Mouse (Mus musculus) embryonic facial prominence, embryonic 14.5 days (tissue): Measurements from ENCODE around the gene Cntrob. TPM values are rescaled to one million over a fixed set of nuclear protein-coding genes. Genes with fewer than 3 reads are reported as not detected.
"Not testable (repeated sequence)": the region's sequence is repeated elsewhere in the genome, so short reads cannot be mapped to it uniquely, and the experiment has no call there.

Experiments used
- ATAC-seq: fragments of 200-750 bp; cut with Nextera tagmentation; 2 replicates; pipeline ENCODE4 v1.8.0; 2017; ENCODE audit warnings: low read depth, moderate number of reproducible peaks, moderate TSS enrichment
- DNase-seq: peaks from one replicate; pipeline ENCODE4 v3.0.0-alpha.2; 2015; ENCODE audit warnings: low spot score
- H3K27ac ChIP-seq: fragments of 300-500 bp; sonication (generic); replicated peaks from 2 replicates; pipeline ENCODE4 v1.5.1; 2014; ENCODE audit warnings: low read depth, mild to moderate bottlenecking, low read length, moderate library complexity
- H3K27me3 ChIP-seq: fragments of 300-500 bp; sonication (generic); replicated peaks from 2 replicates; pipeline ENCODE4 v1.6.1; 2014; ENCODE audit warnings: low read length; ENCODE audit not compliant: control insufficient read depth, insufficient read depth
- H3K36me3 ChIP-seq: fragments of 300-500 bp; sonication (generic); 2 replicates; pipeline ENCODE4 v1.6.1; 2014; ENCODE audit warnings: low read length, mixed read lengths; ENCODE audit not compliant: control insufficient read depth, insufficient read depth
- H3K4me1 ChIP-seq: fragments of 300-500 bp; sonication (generic); 2 replicates; pipeline ENCODE4 v1.6.1; 2014; ENCODE audit warnings: antibody characterized with exemption, low read length; ENCODE audit not compliant: control insufficient read depth, insufficient read depth
- H3K4me2 ChIP-seq: fragments of 300-500 bp; sonication (generic); 2 replicates; pipeline ENCODE4 v1.6.1; 2014; ENCODE audit warnings: low read depth, mild to moderate bottlenecking, low read length, moderate library complexity, mixed read lengths
- H3K4me3 ChIP-seq: fragments of 300-500 bp; sonication (generic); 2 replicates; pipeline ENCODE4 v1.5.1; 2014; ENCODE audit warnings: low read depth, mild to moderate bottlenecking, low read length
- H3K9ac ChIP-seq: fragments of 300-500 bp; sonication (generic); 2 replicates; pipeline ENCODE4 v1.6.1; 2014; ENCODE audit warnings: low read depth, mild to moderate bottlenecking, low read length, moderate library complexity, mixed read lengths
- H3K9me3 ChIP-seq: fragments of 300-500 bp; sonication (generic); 2 replicates; pipeline ENCODE4 v1.6.1; 2016; ENCODE audit warnings: low read length; ENCODE audit not compliant: control insufficient read depth
- whole genome bisulfite sequencing: fragments of 180-500 bp; shearing (Covaris S2); extraction: QIAGEN DNeasy Blood & Tissue Kit; methylation state at CpG from one replicate; pipeline ENCODE4 v1.1.7; 2014; 5-methylcytosine and 5-hydroxymethylcytosine counted together
- polyA plus RNA-seq: library from polyadenylated mRNA; unstranded; fragments of >200 nt; fragmentation: Nextera tagmentation; extraction: Ambion mirVana; gene quantifications from 2 replicates; pipeline ENCODE4 v1.2.1, GENCODE M21; 2014

Gene Cntrob
- polyA plus RNA-seq, 1 experiment from 2014 or later = 12.4 TPM

DNA sequence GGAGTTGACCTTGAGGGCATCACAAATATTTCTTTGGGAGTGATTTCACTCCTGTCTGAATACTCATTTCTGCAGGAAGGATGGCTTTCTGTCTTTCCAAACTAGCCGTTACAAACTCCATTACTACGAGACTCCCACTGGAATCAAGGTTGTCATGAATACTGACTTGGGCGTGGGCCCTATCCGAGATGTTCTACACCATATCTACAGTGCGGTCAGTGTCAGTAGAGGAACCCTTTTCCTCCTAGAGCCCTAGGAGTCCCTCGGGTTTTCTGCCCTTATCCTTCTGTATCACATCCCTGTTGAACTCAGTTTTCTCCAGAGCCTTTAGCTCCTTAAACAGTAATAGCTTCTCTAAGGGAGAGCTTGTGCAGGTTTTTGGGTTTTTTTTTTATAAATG lies 1.2 kb upstream of the Cntrob start:
- Histone ChIP-seq H3K36me3 (peaks cover 7% of the 10 kb centered on the region), H3K9me3 (no peaks in the 10 kb centered on the region), H3K9ac (peak overlapping the region; percentile 63; the same call in 1 of the 2 replicates), H3K4me1 (peaks cover 23% of the 10 kb centered on the region), H3K27ac (no peak overlapping the region), H3K27me3 (peaks cover 15% of the 10 kb centered on the region), H3K4me3 (peak overlapping the region; percentile 66), H3K4me2 (peak overlapping the region; percentile 89)
- ATAC-seq (no peak), DNase-seq (no peak)
- WGBS = 83% methylated on average over 6 of the region's 6 CpGs

DNA sequence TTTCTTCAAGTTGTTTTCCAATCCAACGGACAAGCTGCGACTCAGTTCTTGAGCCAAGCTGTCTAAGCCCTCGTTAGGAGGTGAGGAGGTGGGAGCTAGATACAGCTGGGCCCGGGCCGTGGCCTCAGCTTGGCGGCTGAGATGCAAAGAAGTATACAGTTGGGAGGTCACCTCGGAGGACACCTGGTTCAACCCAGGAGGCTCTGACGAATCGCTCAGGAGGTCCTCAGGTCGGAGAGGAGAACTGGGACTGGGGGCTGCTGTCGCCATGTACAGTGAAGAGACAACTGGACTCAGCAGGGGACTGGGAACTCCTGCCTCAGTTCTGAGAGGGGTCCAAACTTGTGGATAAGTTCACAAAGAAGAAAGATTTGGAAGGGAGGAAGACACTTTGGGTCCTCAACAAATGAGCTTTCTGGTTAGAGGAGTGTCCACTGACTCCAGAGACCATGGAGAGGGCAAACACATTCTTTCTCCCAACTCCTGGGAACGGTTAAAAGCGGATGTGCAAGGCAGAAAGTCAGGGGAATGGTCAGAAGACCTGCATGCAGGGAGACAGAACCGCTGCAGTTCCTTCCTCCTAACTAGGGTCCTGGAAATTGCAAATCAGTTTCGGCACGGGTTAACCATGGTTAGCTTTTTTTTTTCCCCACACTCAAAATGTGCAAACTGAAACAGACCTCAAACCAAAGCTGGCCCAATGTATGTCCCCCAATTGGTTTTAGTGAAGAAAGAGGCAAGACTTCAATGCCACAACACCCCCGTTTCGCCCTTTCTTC lies 693 bp downstream of the Cntrob start:
- peak; percentile 11 for DNase-seq

DNA sequence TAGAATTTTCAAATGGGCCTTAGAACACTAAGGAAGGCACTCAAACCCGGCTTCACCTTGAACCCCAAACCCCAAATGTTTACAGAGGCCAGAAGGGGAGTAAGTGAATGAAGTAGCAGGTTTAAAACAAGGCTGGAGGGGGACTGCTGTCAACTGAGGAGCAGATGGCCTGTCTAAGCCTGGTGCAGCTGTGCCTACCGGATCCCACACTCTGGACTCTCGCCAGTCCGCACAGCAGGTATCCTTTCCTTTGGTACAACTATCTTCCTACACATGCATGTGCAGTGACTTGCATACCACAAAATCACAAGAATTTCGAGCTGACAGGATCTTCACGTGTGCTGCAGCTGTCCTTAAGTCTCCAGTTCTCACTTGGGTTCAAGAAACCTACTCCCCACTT lies 1.6 kb downstream of the Cntrob start:
- ATAC-seq (no peak), DNase-seq (peak; percentile 13)
- Histone ChIP-seq H3K36me3 (peaks cover 35% of the 10 kb centered on the region), H3K9ac (peak overlapping the region; percentile 89), H3K9me3 (no peaks in the 10 kb centered on the region), H3K27me3 (peaks cover 6% of the 10 kb centered on the region), H3K4me1 (peaks cover 23% of the 10 kb centered on the region), H3K4me2 (peak overlapping the region; percentile 89), H3K27ac (no peak overlapping the region), H3K4me3 (peak overlapping the region; percentile 66; the same call in 1 of the 2 replicates)
- WGBS = 56% methylated on average over 6 of the region's 6 CpGs

More for the DNA sequence above, 693 bp downstream of the Cntrob start:
- Histone ChIP-seq H3K4me1 (peaks cover 23% of the 10 kb centered on the region), H3K27ac (peak overlapping the region; percentile 88), H3K36me3 (peaks cover 26% of the 10 kb centered on the region), H3K4me3 (peak overlapping the region; percentile 66), H3K27me3 (peaks cover 14% of the 10 kb centered on the region), H3K4me2 (peak overlapping the region; percentile 89), H3K9ac (peak overlapping the region; percentile 89), H3K9me3 (no peaks in the 10 kb centered on the region)
- WGBS = 19% methylated on average over 18 of the region's 18 CpGs
- ATAC-seq = no peak

DNA sequence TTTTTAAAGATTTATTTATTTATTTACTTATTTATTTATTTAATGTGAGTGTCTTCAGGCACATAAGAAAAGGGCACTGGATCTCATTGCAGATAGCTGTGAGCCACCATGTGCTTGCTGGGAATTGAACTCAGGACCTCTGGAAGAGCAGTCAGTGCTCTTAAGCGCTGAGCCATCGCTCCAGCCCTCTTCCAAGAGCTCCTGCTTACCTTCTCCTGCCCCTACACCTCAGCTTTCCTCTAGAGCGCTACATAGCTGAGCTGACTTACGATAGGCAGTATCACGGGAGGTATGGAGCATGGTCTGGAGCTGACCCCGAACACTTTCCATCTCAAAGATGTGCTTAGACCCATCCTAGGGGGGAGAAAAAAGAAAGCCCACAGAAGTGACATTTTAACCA lies 2.0 kb downstream of the Cntrob start:
- no peak for DNase-seq
- H3K4me1 ChIP-seq = peaks cover 21% of the 10 kb centered on the region
- H3K27me3 ChIP-seq = peaks cover 1% of the 10 kb centered on the region; the same call in 1 of the 2 replicates
- H3K27ac ChIP-seq = no peak overlapping the region
- H3K9me3 ChIP-seq = no peaks in the 10 kb centered on the region
- peaks cover 39% of the 10 kb centered on the region for H3K36me3 ChIP-seq
- no peak overlapping the region for H3K9ac ChIP-seq
- no peak for ATAC-seq
- no peak overlapping the region for H3K4me3 ChIP-seq
- H3K4me2 ChIP-seq = no peak overlapping the region; the same call in 1 of the 2 replicates
- 94% methylated on average over 6 of the region's 6 CpGs for WGBS

DNA sequence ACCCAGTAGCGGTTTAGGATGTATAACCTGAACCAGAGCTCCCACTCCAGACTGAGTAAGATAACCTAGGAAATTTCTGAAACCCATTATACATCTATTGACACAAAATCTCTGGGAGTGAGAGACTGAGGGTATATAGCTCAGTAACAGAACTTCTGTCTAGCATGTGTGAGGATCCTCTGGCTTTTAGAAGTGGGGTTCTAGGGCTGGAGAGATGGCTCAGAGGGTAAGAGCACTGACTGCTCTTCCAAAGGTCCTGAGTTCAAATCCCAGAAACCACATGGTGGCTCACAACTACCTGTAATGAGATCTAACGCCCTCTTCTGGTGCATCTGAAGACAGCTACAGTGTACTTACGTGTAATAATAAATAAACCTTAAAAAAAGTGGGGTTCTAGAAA lies 5.6 kb downstream of the Cntrob start:
- 87% methylated on average over 3 of the region's 3 CpGs for WGBS
- DNase-seq = not testable (repeated sequence)

DNA sequence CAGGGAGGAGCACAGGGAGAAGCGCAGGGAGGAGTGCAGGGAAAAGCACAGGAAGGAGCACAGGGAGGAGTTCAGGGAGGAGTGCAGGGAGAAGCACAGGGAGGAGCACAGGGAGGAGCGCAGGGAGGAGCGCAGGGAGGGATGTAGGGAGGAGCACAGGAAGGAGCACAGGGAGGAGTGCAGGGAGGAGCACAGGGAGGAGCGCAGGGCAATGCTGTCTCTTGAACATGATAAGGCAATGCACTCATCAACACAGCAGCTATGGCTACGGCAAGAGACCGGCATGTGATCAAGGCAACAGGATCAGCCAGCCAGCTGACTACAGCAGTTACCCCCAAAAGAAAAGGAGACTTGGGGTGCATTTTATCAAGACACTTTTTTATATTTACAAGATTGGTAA lies 7.2 kb downstream of the Cntrob start:
- Histone ChIP-seq H3K36me3 (peaks cover 72% of the 10 kb centered on the region), H3K9me3 (no peaks in the 10 kb centered on the region), H3K27me3 (no peaks in the 10 kb centered on the region), H3K27ac (no peak overlapping the region), H3K9ac (no peak overlapping the region), H3K4me3 (no peak overlapping the region), H3K4me2 (no peak overlapping the region), H3K4me1 (no peaks in the 10 kb centered on the region)
- no peak for DNase-seq
- ATAC-seq = no peak
- 95% methylated on average over 6 of the region's 6 CpGs for WGBS

More for the DNA sequence above, 5.6 kb downstream of the Cntrob start:
- H3K9ac ChIP-seq, ATAC-seq, H3K4me2 ChIP-seq, H3K9me3 ChIP-seq, H3K27ac ChIP-seq, H3K27me3 ChIP-seq, H3K4me1 ChIP-seq, H3K4me3 ChIP-seq: not testable (repeated sequence)
- peaks cover 67% of the 10 kb centered on the region for H3K36me3 ChIP-seq

DNA sequence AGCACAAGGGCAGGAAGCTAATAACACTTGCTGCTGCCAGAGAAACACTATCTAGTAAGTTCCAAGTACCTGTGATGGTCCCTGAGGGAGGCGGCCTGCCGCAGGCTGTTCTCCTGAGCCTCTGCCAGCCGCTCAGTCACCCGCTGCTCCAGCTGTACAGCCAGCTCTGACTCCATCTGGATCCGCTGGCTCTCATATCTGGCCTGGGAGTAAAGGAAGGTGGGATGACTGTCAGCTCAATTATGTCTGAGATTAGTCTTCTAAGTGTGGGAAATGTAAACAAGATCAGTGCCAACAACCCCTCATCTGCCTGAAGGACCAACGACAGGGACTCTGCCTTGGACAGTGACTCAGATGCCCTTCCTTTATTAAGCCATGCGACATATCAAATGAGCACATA lies 12.3 kb downstream of the Cntrob start:
- Histone ChIP-seq H3K4me3 (no peak overlapping the region), H3K27me3 (no peaks in the 10 kb centered on the region), H3K4me1 (no peaks in the 10 kb centered on the region), H3K36me3 (peaks cover 81% of the 10 kb centered on the region), H3K27ac (no peak overlapping the region), H3K9ac (no peak overlapping the region), H3K9me3 (no peaks in the 10 kb centered on the region), H3K4me2 (no peak overlapping the region)
- 84% methylated on average over 7 of the region's 7 CpGs for WGBS
- ATAC-seq (no peak; the same call in 1 of the 2 replicates), DNase-seq (peak; percentile 21)

DNA sequence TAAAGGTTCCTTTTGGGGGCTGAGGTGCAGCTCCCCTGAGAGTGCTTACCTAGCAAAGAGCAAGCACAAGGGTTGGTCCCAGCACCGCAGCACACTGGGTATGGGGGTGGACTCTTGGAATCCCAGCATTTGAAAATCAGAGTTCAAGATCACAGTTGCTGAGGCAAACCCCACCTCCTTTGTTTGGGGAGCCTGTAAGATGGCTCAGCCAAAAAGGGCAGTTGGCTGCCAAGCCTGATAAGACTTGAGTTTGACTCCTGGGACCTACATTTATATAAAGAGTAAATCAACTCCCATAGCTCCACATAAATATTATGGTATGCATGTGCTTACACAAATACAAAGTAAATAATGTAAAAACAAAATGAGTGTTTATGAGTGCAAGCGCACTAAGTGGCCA lies 17.5 kb downstream of the Cntrob start:
- Histone ChIP-seq H3K4me2 (no peak overlapping the region), H3K4me3 (no peak overlapping the region), H3K9ac (no peak overlapping the region), H3K9me3 (no peaks in the 10 kb centered on the region), H3K27ac (no peak overlapping the region), H3K27me3 (no peaks in the 10 kb centered on the region), H3K4me1 (no peaks in the 10 kb centered on the region), H3K36me3 (peaks cover 94% of the 10 kb centered on the region)
- DNase-seq (no peak), ATAC-seq (no peak)
- 89% methylated on average over 2 of the region's 2 CpGs for WGBS

DNA sequence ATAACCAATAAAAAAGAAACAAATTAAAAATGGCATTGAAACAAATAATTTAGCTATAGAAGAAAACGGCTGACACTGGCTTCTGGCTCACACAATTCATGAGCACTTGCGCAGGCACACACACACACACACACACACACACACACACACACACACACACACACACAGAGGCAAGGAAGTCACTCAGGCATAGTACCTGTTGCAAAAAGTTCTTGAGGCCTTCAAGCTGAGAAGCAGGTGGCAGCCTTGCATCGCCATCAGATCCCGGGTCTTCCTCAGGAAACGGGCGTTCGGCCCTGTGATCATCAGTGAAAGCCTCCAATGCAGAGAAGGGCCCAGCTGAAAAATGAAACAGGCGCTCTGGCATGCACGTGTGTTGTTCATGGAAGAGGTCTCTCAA lies 18.3 kb downstream of the Cntrob start:
- ATAC-seq (no peak), DNase-seq (no peak)
- Histone ChIP-seq H3K4me3 (no peak overlapping the region), H3K36me3 (peaks cover 93% of the 10 kb centered on the region), H3K27me3 (no peaks in the 10 kb centered on the region), H3K4me2 (no peak overlapping the region), H3K9ac (no peak overlapping the region), H3K27ac (no peak overlapping the region), H3K9me3 (no peaks in the 10 kb centered on the region), H3K4me1 (no peaks in the 10 kb centered on the region)
- 87% methylated on average over 9 of the region's 9 CpGs for WGBS
